In genomic region chr13:97837443-97838000, GRCm38 (mm10) we compare ENCODE assay signal across 9 mouse cellular contexts.
DNase-seq lines count a peak whose midpoint lies in the region; ATAC-seq lines count a peak whose summit lies in the region.
"Had no signal": no experiment of that assay in that cellular context is flagged by ENCODE, and none has a peak within 500 bp of the region (broad histone marks: within the 10 kb centered on the region; RNA-seq: fewer than 3 reads in every experiment).

No protein-coding gene starts in this region.

- ATAC-seq in megakaryocyte-erythroid progenitor cell, adult 5-6 weeks (replicated peaks; ENCODE audit: low FRiP score, low TSS enrichment, poor library complexity, severe bottlenecking) = no peak

- DNase-seq in cerebellum, postnatal 14 days = peak; percentile 29 to 31
- no peak for DNase-seq in cerebellum, adult 8-10 months
- DNase-seq in urinary bladder, postnatal 14 days (ENCODE audit: low spot score) = peak; percentile 41
- no peak for DNase-seq in urinary bladder, postnatal 25 days (ENCODE audit: low spot score)
- DNase-seq in kidney, postnatal 4 days = peak; percentile 37 to 60
- no peak for DNase-seq in right cerebral cortex, adult 2 months (ENCODE audit: low spot score in 2 of 2)
- DNase-seq in spleen, postnatal 14 days (ENCODE audit: low spot score in 2 of 2) = no peak
- DNase-seq: thymus, adult 2 months had no signal

Comparison
In these comparisons a context has a peak if more than half of its experiments do, and no peak if none do; other contexts are left out.
1. DNase-seq: peak in cerebellum, postnatal 14 days (2 of 2), urinary bladder, postnatal 14 days (single experiment) and kidney, postnatal 4 days (2 of 2); none in cerebellum, adult 8-10 months (single experiment), urinary bladder, postnatal 25 days (single experiment), right cerebral cortex, adult 2 months (0 of 2) and spleen, postnatal 14 days (0 of 2).